Mouse (Mus musculus) adrenal gland, postnatal 10 days (tissue): Measurements from ENCODE around the gene Tll2. TPM values are rescaled to one million over a fixed set of nuclear protein-coding genes. Genes with fewer than 3 reads are reported as not detected.

Experiments
- DNase-seq: peaks from one replicate; pipeline ENCODE4 v3.0.0; 2021; ENCODE audit warnings: mixed read lengths
- total RNA-seq, 2 experiments: library from RNA; stranded (reverse); gene quantifications; 2 replicates each; pipeline ENCODE4 v1.2.3; 2021

The Tll2 gene
- total RNA-seq, 2 experiments from 2014 or later: 0.27 to 0.94 TPM

DNA sequence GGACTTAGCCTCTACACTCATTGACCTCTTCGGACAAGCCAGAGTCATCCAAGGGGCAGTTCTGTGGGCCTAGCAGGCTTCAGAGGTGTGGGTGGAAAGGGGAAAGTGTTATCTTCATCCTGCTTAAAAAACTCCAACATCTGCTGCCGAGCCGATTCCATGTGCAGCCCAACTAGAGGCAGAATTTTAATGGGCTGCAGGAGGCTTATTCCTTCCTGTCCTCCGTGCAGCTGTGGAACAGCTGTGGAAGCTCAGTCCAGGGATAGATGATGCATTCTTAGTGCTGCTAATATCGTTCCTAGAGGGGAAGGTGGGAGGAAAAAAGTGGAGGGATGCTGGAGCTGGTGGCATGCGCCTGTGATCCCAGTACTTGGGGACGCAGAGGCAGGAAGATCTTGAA lies 52.0 kb downstream of the Tll2 start:
- no peak for DNase-seq

- no peak for DNase-seq
Observed at GRCm38 (mm10) chr19:41152462-41152861, 54.2 kb downstream of the Tll2 start.

DNA sequence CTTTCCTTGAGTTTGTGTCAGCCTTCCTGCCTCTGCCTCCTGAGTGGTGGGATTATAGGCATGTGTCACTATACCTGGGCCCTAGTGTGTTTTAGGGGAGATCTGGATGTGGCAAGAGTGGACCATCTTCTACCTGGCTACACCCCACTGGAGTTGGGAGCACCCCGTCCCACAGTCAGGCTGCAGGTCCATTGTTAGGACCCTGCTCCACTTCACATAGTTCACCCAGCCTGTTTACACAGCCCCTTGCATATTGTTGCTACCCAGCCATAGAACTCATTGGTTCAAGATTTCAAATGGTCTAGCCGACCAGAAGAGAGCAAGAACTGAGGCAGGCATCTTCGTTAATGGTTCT lies 54.6 kb downstream of the Tll2 start:
- DNase-seq: no peak

DNA sequence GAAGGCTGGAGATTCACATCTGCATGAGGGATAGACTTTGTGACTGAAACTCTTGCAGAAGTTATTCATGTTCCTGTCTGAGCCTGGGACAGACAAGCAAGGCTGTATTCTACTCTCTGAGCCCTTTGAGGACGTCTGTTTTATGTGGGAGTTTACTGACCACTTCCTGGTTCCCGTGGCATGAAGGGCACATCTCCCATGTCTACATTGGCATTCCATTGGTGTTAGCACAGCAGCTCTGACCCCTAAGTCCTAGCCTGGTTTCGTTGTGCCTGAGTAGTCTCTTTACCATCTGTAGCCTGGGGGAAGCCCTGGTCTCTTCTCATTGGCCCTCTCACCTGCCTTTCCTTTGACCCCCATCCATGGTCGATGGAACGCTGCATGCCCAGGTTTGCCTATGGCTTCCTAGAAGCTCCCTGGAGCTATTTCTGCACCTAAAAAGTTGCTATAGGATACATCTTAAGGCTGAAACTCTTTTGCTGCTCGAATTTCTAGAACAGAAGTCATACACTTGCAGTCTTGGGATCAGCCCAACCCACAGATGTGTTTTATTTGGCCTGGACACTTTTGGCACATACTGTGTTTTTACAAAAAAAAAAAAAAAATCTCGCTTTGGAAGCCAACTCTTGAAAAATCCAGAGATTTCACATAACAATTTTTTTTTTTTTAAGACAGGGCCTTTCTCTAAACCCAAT lies 55.2 kb downstream of the Tll2 start:
- DNase-seq: no peak

- no peak for DNase-seq
Observed at GRCm38 (mm10) chr19:41140961-41141360, 65.7 kb downstream of the Tll2 start.

DNA sequence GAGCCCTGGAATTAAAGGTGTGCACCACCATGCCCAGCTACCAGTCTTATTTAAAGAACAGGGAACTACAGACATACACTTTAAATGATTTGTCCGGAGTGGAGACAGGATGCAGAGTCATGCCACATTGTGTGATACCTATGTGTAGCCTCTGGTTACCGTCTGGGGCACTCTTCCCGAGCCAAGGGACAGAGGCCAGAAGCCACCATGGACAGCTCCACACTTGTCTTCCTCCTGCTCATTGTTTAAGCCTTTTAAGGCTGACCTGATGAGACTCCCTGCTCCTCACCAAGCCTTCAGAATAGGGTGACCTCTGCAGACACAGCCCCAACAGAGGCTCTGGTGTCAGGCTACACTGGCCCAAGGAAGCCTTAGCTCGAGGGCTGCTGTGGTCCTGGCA lies 67.0 kb downstream of the Tll2 start:
- DNase-seq: peak; percentile 44

DNA sequence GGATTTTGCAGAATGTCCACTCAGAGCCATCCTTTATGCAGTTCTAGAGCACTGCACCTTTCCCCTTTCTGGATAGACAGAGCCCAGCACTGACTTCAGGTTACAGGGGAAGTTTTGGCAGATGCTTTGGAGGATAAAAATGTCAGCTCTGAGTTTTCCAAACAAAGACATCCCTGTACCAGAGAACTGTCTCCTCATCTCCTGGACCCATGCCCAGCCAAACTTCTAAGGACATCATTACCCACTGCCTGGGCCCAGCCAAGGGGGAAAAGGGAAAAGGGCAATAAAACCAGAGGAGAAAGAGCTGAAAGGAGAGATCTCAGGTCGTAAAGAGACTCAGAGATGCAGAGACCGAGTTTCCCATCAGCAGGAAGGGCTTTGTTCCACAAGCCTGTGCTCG lies 83.6 kb downstream of the Tll2 start:
- DNase-seq: no peak

GRCm38 (mm10) chr19:41119924-41120323 lies 86.7 kb downstream of the Tll2 start:
- no peak for DNase-seq

- no peak for DNase-seq
Observed at GRCm38 (mm10) chr19:41118346-41118745, 88.3 kb downstream of the Tll2 start.

DNA sequence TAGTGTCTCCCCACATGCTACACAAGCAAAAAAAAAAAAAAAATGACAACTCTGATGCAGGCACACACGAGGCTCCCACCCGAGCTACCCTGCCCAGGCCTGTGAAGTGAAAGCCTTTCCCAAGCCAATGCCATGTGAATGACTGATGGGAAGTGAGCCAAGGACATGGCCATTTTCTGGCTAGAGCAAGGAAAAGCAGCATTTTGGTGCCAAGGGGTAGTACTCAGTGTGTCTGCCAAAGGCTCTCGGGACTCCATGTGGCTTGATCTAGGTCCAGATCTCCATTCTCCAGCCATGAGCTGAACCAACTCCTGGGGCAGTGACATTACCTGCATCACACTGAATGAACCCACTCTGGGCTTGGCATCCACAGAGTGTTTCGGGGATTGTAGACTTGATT lies 89.3 kb downstream of the Tll2 start:
- DNase-seq: peak; percentile 62

- no peak for DNase-seq
Observed at GRCm38 (mm10) chr19:41114611-41115010, 92.0 kb downstream of the Tll2 start.

DNA sequence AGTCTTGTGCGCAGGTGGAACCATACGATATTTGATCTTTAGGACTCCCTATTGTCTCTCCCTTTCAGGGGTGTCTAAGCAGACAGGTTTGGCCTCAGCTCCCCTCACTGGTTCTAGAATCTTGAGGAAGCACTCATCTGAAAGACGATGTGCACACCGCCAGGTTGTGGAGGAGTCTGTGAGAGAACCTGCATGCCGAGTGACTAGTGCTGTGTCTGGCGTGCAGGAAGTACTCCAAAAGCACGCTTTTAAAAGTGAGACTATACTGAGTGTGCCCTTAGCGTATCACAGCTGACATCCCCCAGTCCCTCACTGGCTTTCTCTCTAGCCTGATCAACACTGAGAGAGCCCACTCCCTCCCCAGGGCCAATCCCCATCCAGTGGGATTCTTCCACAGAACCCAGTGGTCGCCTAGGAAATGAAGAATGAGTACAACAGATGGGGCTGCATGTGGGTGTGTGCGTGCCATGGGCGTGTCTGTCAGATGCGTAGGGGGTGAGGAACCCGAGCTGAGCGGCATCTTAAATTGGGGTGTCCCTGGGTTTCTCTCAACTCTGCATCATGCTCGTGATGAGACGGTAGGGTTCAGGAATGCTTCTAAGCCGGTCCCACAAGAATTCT lies 92.6 kb downstream of the Tll2 start:
- no peak for DNase-seq

- no peak for DNase-seq
Observed at GRCm38 (mm10) chr19:41112609-41113008, 94.0 kb downstream of the Tll2 start.

GRCm38 (mm10) chr19:41109991-41110390 lies 96.6 kb downstream of the Tll2 start:
- DNase-seq: no peak

DNA sequence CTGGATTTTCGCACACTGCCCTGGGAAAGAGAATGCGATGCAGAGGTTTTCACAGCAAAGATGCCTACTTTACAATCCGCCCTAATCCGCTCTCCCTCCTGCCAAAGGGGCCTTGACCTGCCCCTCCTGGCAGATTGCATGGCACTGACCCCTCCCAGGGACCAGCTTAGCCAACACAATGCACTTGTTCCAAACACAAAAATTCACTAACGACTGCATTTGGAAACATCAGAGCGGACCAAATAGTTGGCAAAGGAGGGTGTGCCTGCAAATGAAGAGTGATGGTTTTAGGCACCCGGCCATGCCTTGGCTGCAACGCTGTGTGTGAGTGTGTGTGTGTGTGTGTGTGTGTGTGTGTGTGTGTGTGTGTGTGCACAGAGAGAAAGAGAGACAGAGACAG lies 97.1 kb downstream of the Tll2 start:
- DNase-seq: peak; percentile 62

DNA sequence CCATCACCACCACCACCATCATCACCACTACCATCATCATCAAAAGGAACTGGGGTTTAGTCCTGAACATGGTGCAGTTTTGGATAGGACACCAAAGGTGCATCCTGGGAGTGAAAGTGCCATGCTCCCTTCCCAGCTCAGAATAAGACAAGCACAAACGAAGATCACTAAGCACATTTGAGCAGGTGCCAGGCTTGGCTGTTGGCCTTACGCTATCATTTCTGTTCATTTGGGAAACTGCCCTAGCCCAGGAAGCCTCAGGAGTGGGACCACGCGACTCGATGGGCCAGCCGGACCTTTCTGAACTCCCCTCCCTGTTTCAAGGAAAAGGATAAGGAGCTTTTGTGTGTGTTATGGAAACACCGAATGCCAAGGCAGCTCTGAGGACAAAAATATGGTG lies 98.0 kb downstream of the Tll2 start:
- no peak for DNase-seq

GRCm38 (mm10) chr19:41107530-41107929 lies 99.1 kb downstream of the Tll2 start:
- DNase-seq: no peak

- peak; percentile 32 for DNase-seq
Observed at GRCm38 (mm10) chr19:41104922-41105321, 101.7 kb downstream of the Tll2 start.

- peak; percentile 80 for DNase-seq
Observed at GRCm38 (mm10) chr19:41101390-41101789, 105.2 kb downstream of the Tll2 start.

- DNase-seq: no peak
Observed at GRCm38 (mm10) chr19:41100863-41101262, 105.8 kb downstream of the Tll2 start.

DNA sequence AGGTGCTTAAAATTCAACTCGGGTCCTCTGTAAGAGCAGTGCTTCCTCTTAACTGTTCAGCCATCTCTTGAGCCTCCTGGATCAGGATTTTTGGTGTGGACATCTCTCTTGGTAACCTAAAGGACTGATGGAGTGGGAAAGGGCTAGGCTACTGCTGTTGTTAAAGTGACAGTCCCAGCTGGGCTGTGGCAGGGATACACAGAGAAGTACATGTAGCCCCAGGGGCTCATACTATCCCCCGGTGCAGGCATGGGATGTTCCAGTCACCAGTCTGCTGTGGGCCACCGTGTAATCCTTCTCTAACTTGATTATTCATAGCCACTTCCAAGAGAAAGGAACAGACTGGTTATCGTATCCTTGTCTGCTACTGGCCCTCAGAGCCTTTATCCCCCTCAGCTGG lies 109.6 kb downstream of the Tll2 start:
- DNase-seq: no peak

- DNase-seq: no peak
Observed at GRCm38 (mm10) chr19:41091901-41092300, 114.7 kb downstream of the Tll2 start.

GRCm38 (mm10) chr19:41089833-41090232 lies 116.8 kb downstream of the Tll2 start:
- peak; percentile 72 for DNase-seq

- no peak for DNase-seq
Observed at GRCm38 (mm10) chr19:41088491-41088890, 118.1 kb downstream of the Tll2 start.
